Mouse (Mus musculus): Measurements from ENCODE around the gene Lmod1.

Lmod1 gene

GRCm38 (mm10) chr1:135413996-135414395 lies 89.4 kb downstream of the Lmod1 start:
- DNase-seq = peak; percentile 52
